Mouse (Mus musculus) erythroblast, embryonic 14.5 days (primary cell): Measurements from ENCODE around the gene Agmo. TPM values are rescaled to one million over a fixed set of nuclear protein-coding genes. Genes with fewer than 3 reads are reported as not detected.

ENCODE experiments used
- H3K27me3 ChIP-seq: 2 replicates; pipeline ENCODE4 v1.6.1; 2012; ENCODE audit warnings: inconsistent platforms; ENCODE audit not compliant: control insufficient read depth
- H3K36me3 ChIP-seq: 2 replicates; pipeline ENCODE4 v1.6.1; 2012; ENCODE audit warnings: mild to moderate bottlenecking, inconsistent platforms; ENCODE audit not compliant: control insufficient read depth
- H3K4me1 ChIP-seq: 2 replicates; pipeline ENCODE4 v1.6.1; 2012; ENCODE audit warnings: inconsistent platforms; ENCODE audit not compliant: control insufficient read depth
- H3K4me3 ChIP-seq: replicated peaks from 2 replicates; pipeline ENCODE3; 2012; ENCODE audit warnings: moderate library complexity, mild to moderate bottlenecking, inconsistent platforms
- H3K9me3 ChIP-seq: 2 replicates; pipeline ENCODE4 v1.6.1; 2012; ENCODE audit warnings: low read length, inconsistent platforms, mixed read lengths; ENCODE audit not compliant: control insufficient read depth
- GATA1 ChIP-seq: IDR thresholded peaks from 2 replicates; pipeline ENCODE4 v1.6.1; 2012; ENCODE audit warnings: low read length, inconsistent platforms, mixed read lengths
- TAL1 ChIP-seq: IDR thresholded peaks from 3 replicates; pipeline ENCODE4 v1.6.1; 2012; ENCODE audit warnings: low read length, inconsistent platforms, mixed read lengths
- polyA plus RNA-seq: library from polyadenylated mRNA; stranded (reverse); fragments of >175 nt; gene quantifications from 2 replicates; pipeline ENCODE4 v1.2.3, GENCODE M21; 2012

The Agmo gene
- polyA plus RNA-seq, 1 experiment = not detected

DNA sequence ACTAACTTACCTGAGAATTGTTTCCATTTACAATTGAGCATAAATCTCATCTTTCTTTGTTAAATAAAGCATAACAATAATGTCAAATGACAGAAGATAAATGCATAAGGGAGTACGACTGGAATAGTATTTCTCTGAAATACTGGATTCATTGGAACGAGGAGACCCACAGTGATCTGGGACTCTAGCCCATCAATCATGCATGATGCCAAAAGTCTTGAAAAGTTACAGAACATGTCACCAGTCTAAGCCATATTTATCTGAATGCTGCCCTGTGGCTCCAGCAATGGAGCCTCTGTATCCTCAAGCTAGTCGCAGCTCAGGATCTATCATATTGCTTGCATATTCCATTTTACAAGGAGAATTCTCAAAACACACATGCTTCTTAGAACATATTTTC is 150.9 kb downstream of the Agmo start:
- no peak overlapping the region for H3K4me3 ChIP-seq
- no peaks in the 10 kb centered on the region for H3K4me1 ChIP-seq
- no peaks in the 10 kb centered on the region for H3K36me3 ChIP-seq
- H3K27me3 ChIP-seq = no peaks in the 10 kb centered on the region
- no peak for TF ChIP-seq TAL1
- TF ChIP-seq GATA1 = no peak
- H3K9me3 ChIP-seq = no peaks in the 10 kb centered on the region

DNA sequence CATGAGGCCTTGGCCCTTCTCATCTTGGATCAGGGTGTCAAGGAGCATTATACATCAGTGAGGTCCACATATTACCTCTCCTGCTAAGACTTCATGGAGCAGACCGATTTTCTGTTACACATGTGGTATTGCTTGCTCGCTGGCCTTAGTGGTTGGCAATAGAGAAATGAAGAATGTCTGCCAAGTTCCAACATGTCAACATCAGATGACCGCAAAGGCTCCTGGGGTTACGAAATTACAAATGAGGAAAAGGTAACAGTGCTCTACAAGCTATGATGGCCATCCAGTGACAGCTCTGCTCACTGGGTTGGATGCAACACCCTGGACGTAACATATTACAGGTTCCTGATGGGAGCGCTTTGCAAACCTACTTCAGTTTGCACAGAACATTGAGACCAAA is 161.1 kb downstream of the Agmo start:
- no peak for TF ChIP-seq TAL1
- no peak for TF ChIP-seq GATA1
- no peaks in the 10 kb centered on the region for H3K27me3 ChIP-seq

GRCm38 (mm10) chr12:37426350-37426749 is 184.9 kb downstream of the Agmo start:
- no peaks in the 10 kb centered on the region for H3K27me3 ChIP-seq
- H3K4me3 ChIP-seq = no peak overlapping the region
- H3K36me3 ChIP-seq = no peaks in the 10 kb centered on the region
- no peaks in the 10 kb centered on the region for H3K4me1 ChIP-seq
- no peaks in the 10 kb centered on the region; the same call in 1 of the 2 replicates for H3K9me3 ChIP-seq
- no peak for TF ChIP-seq TAL1
- TF ChIP-seq GATA1 = no peak

More for the DNA sequence above, 161.1 kb downstream of the Agmo start:
- Histone ChIP-seq H3K36me3 (no peaks in the 10 kb centered on the region), H3K4me1 (no peaks in the 10 kb centered on the region), H3K9me3 (no peaks in the 10 kb centered on the region), H3K4me3 (no peak overlapping the region)

DNA sequence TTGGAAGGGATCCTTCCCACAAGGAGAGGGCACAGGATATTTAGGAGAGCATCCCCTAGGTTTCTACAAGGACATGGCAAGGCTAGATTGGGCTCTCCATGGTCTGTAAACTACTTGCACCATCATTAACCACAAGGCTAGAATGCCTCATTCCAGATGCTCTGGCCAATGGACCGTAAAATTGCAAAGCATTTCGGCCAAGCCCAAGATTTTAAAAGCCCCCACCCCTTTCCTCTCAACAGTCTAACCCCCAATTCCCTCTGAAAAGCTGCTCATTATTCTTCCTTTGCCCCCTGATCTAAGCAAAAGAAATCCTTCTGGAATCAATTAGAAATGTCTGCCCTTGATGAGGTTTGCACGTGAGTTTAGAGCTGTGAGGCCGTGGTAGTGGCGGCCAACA is 185.3 kb downstream of the Agmo start:
- Histone ChIP-seq H3K4me3 (no peak overlapping the region), H3K27me3 (no peaks in the 10 kb centered on the region)
- TF ChIP-seq GATA1 (no peak), TAL1 (no peak)

DNA sequence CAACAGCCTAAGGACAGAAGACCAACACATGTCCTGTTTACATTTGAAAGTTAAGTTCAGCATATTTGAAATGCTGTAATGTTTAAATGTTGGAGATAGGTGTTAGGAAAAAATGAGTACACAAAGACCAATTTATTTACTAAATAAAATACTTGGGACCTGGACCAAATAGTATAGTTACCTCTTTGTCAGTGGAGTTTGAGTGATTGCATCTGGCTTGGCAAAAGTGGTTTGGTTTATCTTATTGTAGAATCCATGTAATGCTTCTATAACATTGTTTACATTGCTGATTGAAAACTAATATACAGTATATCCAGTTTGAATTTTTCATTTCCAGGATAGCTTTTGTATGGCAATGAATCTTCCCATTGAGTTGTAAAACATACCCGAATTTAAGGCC is 193.0 kb downstream of the Agmo start:
- no peak for TF ChIP-seq GATA1
- no peak for TF ChIP-seq TAL1
- no peaks in the 10 kb centered on the region for H3K4me1 ChIP-seq
- no peaks in the 10 kb centered on the region for H3K27me3 ChIP-seq
- H3K4me3 ChIP-seq = no peak overlapping the region
- no peaks in the 10 kb centered on the region for H3K36me3 ChIP-seq
- no peaks in the 10 kb centered on the region; the same call in 1 of the 2 replicates for H3K9me3 ChIP-seq

More for the DNA sequence above, 185.3 kb downstream of the Agmo start:
- H3K36me3 ChIP-seq = no peaks in the 10 kb centered on the region
- H3K4me1 ChIP-seq = no peaks in the 10 kb centered on the region
- no peaks in the 10 kb centered on the region; the same call in 1 of the 2 replicates for H3K9me3 ChIP-seq

DNA sequence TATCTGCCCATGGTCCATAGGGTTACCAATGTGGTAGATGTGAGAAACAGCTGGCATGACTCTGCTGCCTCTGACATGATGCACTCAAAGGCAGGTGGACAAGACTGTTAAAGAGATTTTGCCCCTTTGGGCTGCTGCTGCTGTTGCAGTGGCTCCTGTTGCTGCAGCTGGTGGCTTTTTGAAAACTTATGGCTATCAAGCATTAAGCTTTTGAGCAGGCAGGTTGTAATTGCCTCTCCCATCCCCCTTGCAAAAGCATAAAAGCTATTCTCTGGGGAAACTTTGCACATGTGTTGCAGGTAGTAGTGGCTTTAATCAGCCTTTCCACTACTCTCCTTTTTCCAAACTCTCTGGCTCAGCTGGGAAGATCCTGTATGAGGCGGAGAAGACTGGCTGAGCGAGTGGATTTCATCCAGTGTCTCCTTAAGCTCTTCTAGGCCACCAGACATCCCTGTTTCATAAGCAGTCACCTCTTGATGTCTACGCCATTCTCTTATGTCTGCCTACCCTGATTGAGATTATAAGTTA is 201.1 kb downstream of the Agmo start:
- Histone ChIP-seq H3K27me3 (no peaks in the 10 kb centered on the region), H3K4me1 (no peaks in the 10 kb centered on the region), H3K36me3 (no peaks in the 10 kb centered on the region), H3K4me3 (no peak overlapping the region), H3K9me3 (no peaks in the 10 kb centered on the region)
- TF ChIP-seq TAL1 (no peak), GATA1 (no peak)

- H3K36me3 ChIP-seq = no peaks in the 10 kb centered on the region
Measured at GRCm38 (mm10) chr12:37445255-37445654, 203.8 kb downstream of the Agmo start.

GRCm38 (mm10) chr12:37449597-37449996 is 208.2 kb downstream of the Agmo start:
- Histone ChIP-seq H3K4me1 (no peaks in the 10 kb centered on the region), H3K27me3 (no peaks in the 10 kb centered on the region), H3K9me3 (no peaks in the 10 kb centered on the region), H3K36me3 (no peaks in the 10 kb centered on the region), H3K4me3 (no peak overlapping the region)
- TF ChIP-seq TAL1 (no peak), GATA1 (no peak)

More at GRCm38 (mm10) chr12:37445255-37445654, 203.8 kb downstream of the Agmo start:
- H3K9me3 ChIP-seq = no peaks in the 10 kb centered on the region
- no peak overlapping the region for H3K4me3 ChIP-seq
- TF ChIP-seq GATA1 (no peak), TAL1 (no peak)
- H3K27me3 ChIP-seq = no peaks in the 10 kb centered on the region
- H3K4me1 ChIP-seq = no peaks in the 10 kb centered on the region

GRCm38 (mm10) chr12:37450366-37451156 is 209.1 kb downstream of the Agmo start:
- Histone ChIP-seq H3K27me3 (no peaks in the 10 kb centered on the region), H3K4me1 (no peaks in the 10 kb centered on the region), H3K36me3 (no peaks in the 10 kb centered on the region), H3K4me3 (no peak overlapping the region), H3K9me3 (no peaks in the 10 kb centered on the region)
- TF ChIP-seq GATA1 (no peak), TAL1 (no peak)
